Mouse (Mus musculus) hindbrain, postnatal 0 days (tissue): Measurements from ENCODE around the gene Acbd6. TPM values are rescaled to one million over a fixed set of nuclear protein-coding genes. Genes with fewer than 3 reads are reported as not detected.

Experiments
- ATAC-seq: fragments of 200-750 bp; cut with Nextera tagmentation; 2 replicates; pipeline ENCODE4 v1.8.0; 2017; ENCODE audit warnings: mild to moderate bottlenecking, moderate TSS enrichment, moderate library complexity
- DNase-seq: peaks from one replicate; pipeline ENCODE4 v3.0.0-alpha.2; 2015; ENCODE audit warnings: low spot score
- H3K27ac ChIP-seq: fragments of 300-500 bp; sonication (generic); 2 replicates; pipeline ENCODE4 v1.5.1; 2014; ENCODE audit warnings: mild to moderate bottlenecking
- H3K27me3 ChIP-seq: fragments of 300-500 bp; sonication (generic); 2 replicates; pipeline ENCODE4 v1.6.1; 2014; ENCODE audit warnings: low read length, mixed read lengths; ENCODE audit not compliant: insufficient read depth
- H3K36me3 ChIP-seq: fragments of 300-500 bp; sonication (generic); 2 replicates; pipeline ENCODE4 v1.6.1; 2014; ENCODE audit warnings: low read length, mixed read lengths; ENCODE audit not compliant: insufficient read depth
- H3K4me1 ChIP-seq: fragments of 300-500 bp; sonication (generic); 2 replicates; pipeline ENCODE4 v1.6.1; 2014; ENCODE audit warnings: antibody characterized with exemption, low read length, mixed read lengths; ENCODE audit not compliant: insufficient read depth
- H3K4me2 ChIP-seq: fragments of 300-500 bp; sonication (generic); 2 replicates; pipeline ENCODE4 v1.6.1; 2014; ENCODE audit warnings: low read depth, mild to moderate bottlenecking, low read length, moderate library complexity, mixed read lengths
- H3K4me3 ChIP-seq: fragments of 300-500 bp; sonication (generic); 2 replicates; pipeline ENCODE4 v1.5.1; 2014; ENCODE audit warnings: low read length
- H3K9ac ChIP-seq: fragments of 300-500 bp; sonication (generic); replicated peaks from 2 replicates; pipeline ENCODE4 v1.6.1; 2014; ENCODE audit warnings: mild to moderate bottlenecking, low read length, moderate library complexity, mixed read lengths
- H3K9me3 ChIP-seq: fragments of 300-500 bp; sonication (generic); 2 replicates; pipeline ENCODE4 v1.6.1; 2016; ENCODE audit warnings: low read length, mixed read lengths
- CTCF ChIP-seq: IDR thresholded peaks from 2 replicates; pipeline ENCODE4 v1.5.1; 2016; ENCODE audit warnings: antibody characterized with exemption, control low read depth, low read depth
- WGBS: fragments of 180-500 bp; shearing (Covaris S2); extraction: QIAGEN DNeasy Blood & Tissue Kit; methylation state at CpG from one replicate; pipeline ENCODE4 v1.1.7; 2014; 5-methylcytosine and 5-hydroxymethylcytosine counted together
- polyA plus RNA-seq: library from polyadenylated mRNA; unstranded; fragments of >200 nt; fragmentation: Nextera tagmentation; extraction: Ambion mirVana; gene quantifications from 2 replicates; pipeline ENCODE4 v1.2.1, GENCODE M21; 2015
- total RNA-seq: library from RNA; depleted of rRNA; stranded (reverse); fragments of >200 nt; gene quantifications from 2 replicates; pipeline ENCODE4 v1.2.3, GENCODE M21; 2014

The Acbd6 gene
- total and polyA plus RNA-seq, 2 experiments from 2014 or later: 118 to 119 TPM

- H3K4me1 ChIP-seq: no peaks in the 10 kb centered on the region
- TF ChIP-seq CTCF: no peak
- no peaks in the 10 kb centered on the region for H3K9me3 ChIP-seq
- H3K27me3 ChIP-seq: no peaks in the 10 kb centered on the region
- H3K9ac ChIP-seq: no peak overlapping the region
- DNase-seq: no peak
- no peak overlapping the region for H3K27ac ChIP-seq
- H3K4me2 ChIP-seq: no peak overlapping the region
- ATAC-seq: no peak
- H3K36me3 ChIP-seq: no peaks in the 10 kb centered on the region
- no peak overlapping the region for H3K4me3 ChIP-seq
- 65% methylated on average over 2 of the region's 2 CpGs for WGBS
These were observed 19.4 kb downstream of the Acbd6 start for GRCm38 (mm10) chr1:155577316-155577715.

DNA sequence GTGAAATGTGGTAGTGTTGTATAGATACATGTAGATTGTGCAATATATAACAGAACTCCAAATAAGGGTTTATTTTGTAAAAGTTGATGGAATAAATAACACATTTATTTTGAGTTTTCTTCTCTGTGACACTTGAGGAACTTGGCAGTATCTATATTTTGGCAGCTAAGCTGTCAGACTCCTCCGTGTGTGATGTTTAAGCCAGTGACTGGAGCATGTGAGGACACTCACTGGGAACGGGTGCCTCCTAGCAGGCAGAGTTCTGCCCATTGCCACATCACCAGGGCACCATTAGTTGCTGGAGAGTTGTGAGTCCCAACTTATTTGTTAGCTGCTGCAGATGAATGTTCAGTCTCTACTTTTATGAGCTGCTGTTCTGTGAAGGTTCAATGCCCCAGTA is 30.0 kb downstream of the Acbd6 start:
- ATAC-seq (no peak), DNase-seq (no peak)
- no peak overlapping the region for H3K9ac ChIP-seq
- H3K4me1 ChIP-seq: no peaks in the 10 kb centered on the region
- H3K27ac ChIP-seq: no peak overlapping the region
- TF ChIP-seq CTCF: no peak
- H3K36me3 ChIP-seq: no peaks in the 10 kb centered on the region
- no peak overlapping the region for H3K4me2 ChIP-seq
- no peak overlapping the region for H3K4me3 ChIP-seq
- no peaks in the 10 kb centered on the region for H3K27me3 ChIP-seq
- no peaks in the 10 kb centered on the region for H3K9me3 ChIP-seq
- 62% methylated on average over 2 of the region's 2 CpGs for WGBS

- H3K27me3 ChIP-seq: no peaks in the 10 kb centered on the region
- no peak overlapping the region for H3K9ac ChIP-seq
- no peak overlapping the region for H3K4me3 ChIP-seq
- no peaks in the 10 kb centered on the region for H3K36me3 ChIP-seq
- ATAC-seq (no peak), DNase-seq (no peak)
- 76% methylated on average over 1 of the region's 1 CpGs for WGBS
- H3K4me2 ChIP-seq: no peak overlapping the region
- H3K27ac ChIP-seq: no peak overlapping the region
- TF ChIP-seq CTCF: no peak
- H3K4me1 ChIP-seq: no peaks in the 10 kb centered on the region
- H3K9me3 ChIP-seq: no peaks in the 10 kb centered on the region
These were observed 36.2 kb downstream of the Acbd6 start for GRCm38 (mm10) chr1:155594141-155594540.

DNA sequence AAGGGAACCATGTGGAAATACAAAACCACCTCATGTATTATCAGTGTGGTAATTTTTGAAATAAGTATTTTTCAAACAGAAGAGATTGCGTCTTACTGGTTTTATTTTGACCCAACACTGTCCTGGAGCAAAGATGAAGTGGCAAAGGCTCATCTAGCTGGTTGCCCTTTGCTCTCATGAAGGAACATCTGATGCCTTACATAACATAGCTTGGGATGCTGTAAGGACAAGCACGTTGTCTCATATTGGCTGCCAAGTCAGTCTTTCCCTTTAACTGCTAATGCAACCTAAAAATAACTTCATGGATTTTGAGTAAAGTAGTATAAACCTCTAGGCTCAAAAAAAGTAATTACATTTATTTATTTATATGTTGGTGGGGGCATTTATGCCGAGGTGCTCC is 38.7 kb downstream of the Acbd6 start:
- no peaks in the 10 kb centered on the region for H3K9me3 ChIP-seq
- H3K27me3 ChIP-seq: no peaks in the 10 kb centered on the region
- H3K36me3 ChIP-seq: no peaks in the 10 kb centered on the region
- no peak overlapping the region for H3K27ac ChIP-seq
- 91% methylated on average over 3 of the region's 3 CpGs for WGBS
- no peak overlapping the region for H3K4me3 ChIP-seq
- H3K4me2 ChIP-seq: no peak overlapping the region
- DNase-seq (no peak), ATAC-seq (no peak)
- no peaks in the 10 kb centered on the region for H3K4me1 ChIP-seq
- TF ChIP-seq CTCF: no peak
- no peak overlapping the region for H3K9ac ChIP-seq

DNA sequence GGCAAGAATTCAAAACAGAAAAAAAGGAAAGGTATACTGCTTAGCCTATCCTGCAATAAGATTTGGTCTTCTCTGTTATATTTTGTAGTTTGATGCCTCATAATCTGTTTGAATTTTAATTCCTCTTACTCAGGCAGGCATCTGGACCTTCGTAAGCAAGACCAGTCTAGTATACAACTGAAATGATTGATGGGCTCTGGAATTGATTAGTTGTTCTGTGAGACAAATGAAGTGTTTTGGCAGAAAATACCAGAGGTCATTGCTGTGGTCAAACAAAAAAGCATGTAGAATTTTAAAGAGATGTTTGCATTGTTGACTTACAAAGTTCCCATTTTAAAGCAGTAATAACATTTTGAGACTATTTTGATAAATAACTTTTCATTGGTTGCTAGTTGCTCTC is 46.8 kb downstream of the Acbd6 start:
- no peak overlapping the region for H3K27ac ChIP-seq

DNA sequence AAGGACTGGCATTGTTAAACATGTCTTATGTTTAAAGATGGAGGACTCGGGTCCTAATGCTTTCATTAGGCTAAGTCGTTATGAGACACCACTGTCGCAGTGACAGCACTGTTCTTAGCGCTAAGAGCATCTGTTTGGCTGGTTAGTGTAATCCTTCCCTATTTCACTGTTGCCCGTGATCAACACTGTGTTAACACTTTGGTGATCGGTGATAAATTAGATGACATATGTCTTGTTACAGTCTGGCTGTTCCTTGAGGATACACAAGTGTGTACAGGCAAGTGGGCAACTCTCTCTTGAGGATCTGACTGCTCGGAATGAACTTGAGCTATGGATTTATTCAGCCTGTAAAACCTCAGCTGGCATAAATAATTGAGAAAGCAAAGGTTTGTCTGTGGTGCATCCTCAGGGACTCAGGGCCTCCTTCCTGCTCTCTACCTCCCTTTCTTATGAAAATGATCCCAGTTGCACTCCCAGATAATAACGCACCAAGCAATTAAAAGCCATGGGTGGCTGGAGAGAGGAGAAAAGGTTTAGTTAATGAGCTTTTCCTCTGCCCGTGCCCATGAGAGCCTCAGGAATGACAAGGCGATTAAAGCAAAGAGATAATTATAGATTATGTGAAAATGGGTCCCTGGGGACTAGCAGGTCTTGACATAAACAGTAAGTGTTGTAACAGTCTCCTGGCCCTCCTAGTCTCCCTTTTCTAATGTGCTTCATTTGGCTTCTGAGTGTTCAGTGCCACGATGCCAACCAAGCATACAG is 47.7 kb downstream of the Acbd6 start:
- peak; percentile 59 for ATAC-seq
- H3K27ac ChIP-seq: no peak overlapping the region
- peak; percentile 71 for DNase-seq

More for the DNA sequence above, 46.8 kb downstream of the Acbd6 start:
- Histone ChIP-seq H3K36me3 (no peaks in the 10 kb centered on the region), H3K27me3 (no peaks in the 10 kb centered on the region), H3K4me2 (no peak overlapping the region), H3K9me3 (no peaks in the 10 kb centered on the region), H3K4me3 (no peak overlapping the region), H3K9ac (no peak overlapping the region), H3K4me1 (no peaks in the 10 kb centered on the region)
- TF ChIP-seq CTCF: no peak
- DNase-seq (peak; percentile 5), ATAC-seq (no peak)
- 43% methylated on average over 1 of the region's 1 CpGs for WGBS

DNA sequence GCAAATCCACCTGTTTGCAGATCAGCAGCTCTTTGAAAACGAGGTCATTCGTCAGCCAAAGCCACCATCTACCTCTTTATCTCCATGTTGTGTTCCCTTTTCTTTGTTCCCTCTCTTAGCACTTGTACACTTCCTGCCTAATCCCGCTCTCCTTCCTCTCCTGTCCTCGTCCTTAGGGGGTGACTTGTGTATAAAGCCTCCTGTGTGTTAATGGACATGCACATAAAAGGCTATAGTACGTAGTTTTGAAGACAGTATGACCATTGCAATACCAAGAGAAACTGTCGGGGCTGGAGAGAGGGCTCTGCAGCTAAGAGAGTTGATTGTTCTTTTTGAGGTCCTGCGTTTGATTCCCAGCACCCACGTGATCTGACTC is 48.2 kb downstream of the Acbd6 start:
- no peak overlapping the region for H3K9ac ChIP-seq
- H3K9me3 ChIP-seq: no peaks in the 10 kb centered on the region
- no peak for DNase-seq
- H3K4me2 ChIP-seq: no peak overlapping the region
- H3K4me3 ChIP-seq: no peak overlapping the region
- 60% methylated on average over 8 of the region's 8 CpGs for WGBS
- TF ChIP-seq CTCF: no peak
- no peak overlapping the region for H3K27ac ChIP-seq
- no peaks in the 10 kb centered on the region for H3K36me3 ChIP-seq
- H3K27me3 ChIP-seq: no peaks in the 10 kb centered on the region
- H3K4me1 ChIP-seq: no peaks in the 10 kb centered on the region
- no peak for ATAC-seq

More for the DNA sequence above, 47.7 kb downstream of the Acbd6 start:
- H3K4me2 ChIP-seq: 0 out of 2 replicates have a peak overlapping the region, but pooled peaks have one; percentile 6
- no peaks in the 10 kb centered on the region for H3K4me1 ChIP-seq
- no peaks in the 10 kb centered on the region for H3K9me3 ChIP-seq
- no peaks in the 10 kb centered on the region for H3K36me3 ChIP-seq
- no peak overlapping the region for H3K4me3 ChIP-seq
- 26% methylated on average over 11 of the region's 11 CpGs for WGBS
- no peak for TF ChIP-seq CTCF
- H3K27me3 ChIP-seq: no peaks in the 10 kb centered on the region
- no peak overlapping the region for H3K9ac ChIP-seq
